Mouse (Mus musculus) MEL (cell line): ENCODE results near the gene Tgm2.

Experiments used
- CTCF ChIP-seq, 3 experiments: IDR thresholded peaks in 2 of 3; conservative IDR thresholded peaks in 1 of 3; 2 replicates each; pipeline ENCODE4 v1.5.1; 2011 to 2012; ENCODE audit warnings: low read length in 3 of 3, low read depth in 2 of 3, mild to moderate bottlenecking in 2 of 3, improper control_type of control experiment in 1 of 3, inconsistent platforms in 1 of 3, mixed read lengths in 1 of 3, moderate library complexity in 1 of 3; ENCODE audit not compliant: control insufficient read depth in 1 of 3, insufficient read depth in 1 of 3, poor library complexity in 1 of 3, severe bottlenecking in 1 of 3
- ELF1 ChIP-seq: IDR thresholded peaks from 2 replicates; pipeline ENCODE4 v1.6.1; 2014; ENCODE audit warnings: low read depth, mild to moderate bottlenecking, inconsistent platforms, low read length, improper control_type of control experiment, moderate library complexity
- KAT2A ChIP-seq: conservative IDR thresholded peaks from 2 replicates; pipeline ENCODE4 v1.6.1; 2012; ENCODE audit warnings: low read depth, low read length, improper control_type of control experiment, inconsistent platforms
- POLR2A ChIP-seq, 2 experiments: IDR thresholded peaks; 2 replicates each; pipeline ENCODE4 v1.6.1; 2011 to 2012; ENCODE audit warnings: low read length in 2 of 2, mild to moderate bottlenecking in 2 of 2, control low read depth in 1 of 2, improper control_type of control experiment in 1 of 2, low read depth in 1 of 2, moderate library complexity in 1 of 2; ENCODE audit not compliant: control insufficient read depth in 1 of 2, insufficient read depth in 1 of 2, poor library complexity in 1 of 2
- POLR2AphosphoS2 ChIP-seq: IDR thresholded peaks from 2 replicates; pipeline ENCODE4 v1.6.1; 2011; ENCODE audit warnings: low read length, improper control_type of control experiment
- POLR2AphosphoS5 ChIP-seq: IDR thresholded peaks from 2 replicates; pipeline ENCODE4 v1.6.1; 2012; ENCODE audit warnings: low read depth, borderline replicate concordance, mild to moderate bottlenecking, inconsistent platforms, low read length, moderate library complexity, mixed read lengths
- RAD21 ChIP-seq: IDR thresholded peaks from 2 replicates; pipeline ENCODE4 v1.6.1; 2011; ENCODE audit warnings: mild to moderate bottlenecking, low read depth, low read length, improper control_type of control experiment
- SMC3 ChIP-seq: IDR thresholded peaks from 2 replicates; pipeline ENCODE4 v1.6.1; 2011; ENCODE audit warnings: low read depth, low read length, improper control_type of control experiment
- TCF12 ChIP-seq: IDR thresholded peaks from 2 replicates; pipeline ENCODE4 v1.6.1; 2014; ENCODE audit warnings: low read depth, mild to moderate bottlenecking, inconsistent platforms, low read length, improper control_type of control experiment, moderate library complexity
- USF2 ChIP-seq, 2 experiments: IDR thresholded peaks; 2 replicates each; pipeline ENCODE4 v1.6.1; 2011 to 2012; ENCODE audit warnings: improper control_type of control experiment in 2 of 2, low read length in 2 of 2, borderline replicate concordance in 1 of 2, inconsistent platforms in 1 of 2, low read depth in 1 of 2, mild to moderate bottlenecking in 1 of 2; ENCODE audit not compliant: insufficient read depth in 1 of 2

DNA sequence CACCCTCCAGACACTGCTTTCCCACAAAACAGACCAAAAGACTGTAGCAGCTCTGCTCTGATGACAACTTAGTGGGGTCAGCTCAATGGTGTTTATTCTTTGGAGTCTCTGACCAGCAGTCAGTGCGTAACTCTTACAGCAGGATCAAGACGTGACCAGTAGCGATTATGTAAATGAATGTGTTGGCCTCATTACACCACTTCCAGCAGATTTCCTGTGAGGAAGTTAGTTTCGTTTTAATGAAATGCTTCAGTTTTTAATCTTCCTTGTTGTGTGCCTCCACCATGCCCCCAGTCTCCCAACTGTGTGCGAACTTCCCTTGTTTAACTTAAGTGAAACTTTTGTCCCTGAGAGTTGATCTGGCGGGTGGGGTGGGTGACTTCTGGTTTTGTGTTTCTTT, 69.5 kb downstream of the Tgm2 start:
- TF ChIP-seq CTCF (IDR thresholded peaks at IDR 0.05 in 2 of 3, conservative IDR thresholded peaks at IDR 0.05 in 1 of 3; ENCODE audit: control insufficient read depth in 1 of 3, insufficient read depth in 1 of 3, low read depth in 2 of 3, low read length in 3 of 3, poor library complexity in 1 of 3, severe bottlenecking in 1 of 3) (no peak), KAT2A (no peak), TCF12 (no peak), USF2 (IDR thresholded peaks at IDR 0.05; ENCODE audit: borderline replicate concordance in 1 of 2, insufficient read depth in 1 of 2, low read depth in 1 of 2, low read length in 2 of 2) (no peak), POLR2A (IDR thresholded peaks at IDR 0.05; ENCODE audit: control insufficient read depth in 1 of 2, insufficient read depth in 1 of 2, low read depth in 1 of 2, low read length in 2 of 2, poor library complexity in 1 of 2) (no peak), POLR2AphosphoS2 (no peak), SMC3 (no peak), POLR2AphosphoS5 (no peak), RAD21 (no peak), ELF1 (no peak)
